Mouse (Mus musculus) T-helper 17 cell (primary cell): ENCODE results near the gene Dll1.

Experiments
- in situ Hi-C, 2 experiments: fragments of 300-600 bp; cut with MboI, MseI; formaldehyde crosslinking; loops; 1 replicate in 1 of 2; 2 replicates in 1 of 2; pipeline ENCODE4 v1.15.1; 2025; ENCODE audit warnings: high pct_unique_total_duplicates in 2 of 2

Dll1 gene

GRCm38 (mm10) chr17:15379741-15380526 is 3.3 kb upstream of the Dll1 start:
- in situ Hi-C loops: loop anchor here in 1 of 2 experiments (25.0 kb wide), 1 partner anchor 1693 kb away; no protein-coding TSS in a partner anchor

GRCm38 (mm10) chr17:15378413-15379109 is 1.9 kb upstream of the Dll1 start:
- in situ Hi-C loops: loop anchor here in 1 of 2 experiments (25.0 kb wide), 1 partner anchor 1691 kb away; no protein-coding TSS in a partner anchor

GRCm38 (mm10) chr17:15377901-15378300 is 1.2 kb upstream of the Dll1 start:
- in situ Hi-C loops: loop anchor here in 1 of 2 experiments (25.0 kb wide), 1 partner anchor 1691 kb away; no protein-coding TSS in a partner anchor

DNA sequence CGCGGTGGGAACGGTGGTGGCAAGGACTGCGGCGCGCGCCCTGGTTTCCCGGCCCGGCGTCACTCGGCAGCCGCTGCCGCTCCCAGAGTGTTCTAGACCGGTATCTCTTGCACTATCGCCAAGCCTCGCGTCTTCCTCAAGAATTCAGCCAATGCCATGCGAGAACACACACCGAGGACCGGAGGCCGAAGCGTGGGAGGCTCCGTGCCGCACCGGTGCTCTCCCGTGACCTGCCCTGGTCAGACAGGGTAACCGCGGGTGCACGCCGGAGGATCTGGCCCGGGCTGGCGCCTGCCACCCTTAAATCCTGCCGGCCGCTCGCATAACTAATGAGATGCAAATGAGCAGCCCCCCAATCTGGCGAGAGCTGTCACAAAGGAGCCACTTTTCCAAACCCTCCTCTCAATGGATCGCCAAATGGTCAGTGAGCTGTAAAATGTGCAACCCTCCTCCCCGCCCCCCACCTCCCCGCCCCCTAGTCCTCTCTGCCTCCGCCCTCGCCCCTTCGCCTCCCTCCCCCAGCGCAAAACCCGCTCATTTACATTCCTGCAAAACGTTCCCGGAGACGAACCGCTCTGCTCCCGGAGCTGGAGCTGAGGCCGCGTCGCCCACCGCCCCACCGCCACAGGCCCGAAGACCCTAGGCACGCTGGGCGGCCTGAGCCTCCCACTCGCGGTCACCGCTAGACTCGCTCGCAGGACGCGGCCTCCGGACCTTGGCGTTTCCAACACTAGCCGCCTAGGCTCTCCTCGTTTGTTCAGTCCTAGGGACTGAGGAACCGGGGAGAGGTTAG is 775 bp downstream of the Dll1 start:
- in situ Hi-C loops: loop anchor here in 1 of 2 experiments (25.0 kb wide), 1 partner anchor 1689 kb away; no protein-coding TSS in a partner anchor

- in situ Hi-C loops: loop anchor here in 1 of 2 experiments (25.0 kb wide), 1 partner anchor 1688 kb away; no protein-coding TSS in a partner anchor
Observed at GRCm38 (mm10) chr17:15375224-15375623, 1.4 kb downstream of the Dll1 start.

GRCm38 (mm10) chr17:15374321-15375141 is 2.1 kb downstream of the Dll1 start:
- in situ Hi-C loops: loop anchor here in 1 of 2 experiments (25.0 kb wide), 1 partner anchor 1687 kb away; no protein-coding TSS in a partner anchor

DNA sequence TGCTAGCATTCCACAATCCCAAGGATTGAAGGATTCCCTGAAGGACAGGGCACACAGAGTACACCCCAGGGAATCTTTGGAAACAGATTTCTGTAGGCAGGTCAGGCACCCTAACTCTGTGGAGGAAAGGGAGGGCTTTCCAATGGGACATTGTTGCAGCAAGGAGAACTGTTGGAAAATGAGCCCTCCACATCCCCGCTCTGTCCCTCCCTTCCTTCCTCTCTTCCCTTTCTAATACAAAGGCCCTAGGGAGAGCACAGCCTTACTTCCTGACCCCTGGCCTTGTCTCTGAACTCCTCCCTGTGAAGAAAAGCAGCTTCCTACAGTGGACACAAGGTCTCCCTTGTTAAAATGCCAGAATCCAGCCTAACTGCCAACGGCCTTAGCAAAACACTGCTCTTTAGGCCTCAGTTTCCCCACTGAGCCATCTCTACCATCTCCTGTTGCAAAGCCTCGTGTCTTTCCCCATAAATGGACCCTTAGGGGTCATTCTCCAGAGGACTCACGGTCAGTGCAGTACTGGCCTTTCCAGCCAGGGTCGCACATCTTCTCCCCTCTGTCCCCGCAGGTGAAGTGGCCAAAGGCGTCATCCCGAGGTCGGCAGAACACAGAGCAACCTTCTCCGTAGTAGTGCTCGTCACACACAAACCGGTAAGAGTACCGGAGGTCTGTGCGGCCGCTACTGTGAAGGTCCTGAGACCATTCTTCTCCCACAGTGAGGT is 3.6 kb downstream of the Dll1 start:
- in situ Hi-C loops: no loop called here

DNA sequence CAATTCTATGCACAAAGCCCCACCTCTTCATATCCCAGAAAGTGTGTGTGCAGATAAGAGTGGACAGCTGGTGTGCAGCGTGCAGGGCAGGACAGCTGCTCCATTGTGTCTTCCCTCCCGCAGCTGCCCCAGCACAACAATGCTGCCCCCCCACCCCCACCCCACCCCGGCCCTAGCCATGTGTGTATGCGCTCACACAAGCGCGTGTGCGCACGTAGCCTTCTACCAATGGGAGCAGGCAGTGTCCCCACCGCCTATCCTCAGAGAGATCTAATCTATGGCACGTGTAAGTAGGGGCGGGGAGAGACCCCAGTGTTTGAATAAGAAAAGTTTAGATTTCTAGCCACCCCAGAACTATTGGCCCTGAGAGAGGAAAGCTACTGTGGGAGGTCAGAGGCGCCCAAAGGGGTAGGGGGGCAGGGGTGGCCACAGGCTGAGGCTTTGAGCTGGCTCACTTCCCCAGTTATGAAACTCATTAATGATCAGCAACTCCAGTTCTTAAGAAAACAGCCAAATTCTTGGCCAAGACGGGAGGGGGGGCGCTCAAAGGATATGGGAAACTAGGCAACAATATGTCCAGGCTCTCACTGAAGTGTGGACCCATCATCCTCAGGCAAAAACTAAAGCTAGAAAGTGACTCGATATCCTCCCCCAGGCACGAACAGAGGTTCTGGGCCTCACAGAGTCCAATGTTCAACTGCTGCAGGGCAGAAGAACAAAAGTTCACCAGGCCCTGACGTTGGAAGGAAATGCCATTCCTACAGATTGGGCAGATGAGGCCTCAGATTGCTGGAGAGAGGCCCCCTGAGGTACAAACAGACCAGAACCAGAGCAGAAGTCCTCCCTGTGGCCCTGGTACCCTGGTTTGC is 4.5 kb downstream of the Dll1 start:
- in situ Hi-C loops: no loop called here

DNA sequence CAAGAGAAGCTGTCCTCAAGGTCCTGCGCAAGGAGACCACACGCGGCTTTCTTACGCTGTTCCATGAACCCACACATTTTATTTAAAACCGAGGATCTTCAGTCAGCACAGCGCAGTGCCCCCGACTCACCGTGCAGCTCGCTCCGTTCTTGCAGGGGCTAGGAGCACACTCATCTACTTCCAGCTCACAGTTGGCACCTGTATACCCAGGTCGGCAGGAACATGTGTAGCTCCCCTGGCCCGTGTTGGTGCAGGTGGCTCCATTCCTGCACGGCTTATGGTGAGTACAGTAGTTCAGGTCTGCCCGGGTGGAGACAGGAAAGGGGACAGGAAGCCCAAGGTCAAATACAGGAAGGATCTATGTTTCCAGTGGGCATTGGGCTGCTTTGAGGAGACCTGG is 6.3 kb downstream of the Dll1 start:
- in situ Hi-C loops: no loop called here

DNA sequence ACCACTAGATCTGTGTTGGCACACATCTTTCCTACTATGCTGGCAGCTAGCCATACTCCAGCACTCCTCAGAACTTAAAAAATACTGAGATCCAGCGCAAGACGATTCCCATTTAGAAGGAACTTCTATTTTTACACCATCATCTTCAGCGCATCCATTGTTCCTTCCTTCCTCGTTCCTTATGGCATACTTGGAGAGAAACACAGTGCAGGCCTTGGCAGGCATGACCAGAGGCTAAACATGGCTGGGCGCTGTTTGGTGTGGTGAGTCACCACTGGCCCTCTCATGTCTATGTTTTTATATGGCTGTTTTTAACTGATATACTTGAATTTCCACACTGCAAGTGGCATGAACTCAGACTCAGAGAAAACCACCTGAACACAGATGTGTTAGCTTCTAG is 11.0 kb downstream of the Dll1 start:
- in situ Hi-C loops: no loop called here

GRCm38 (mm10) chr17:15363656-15364055 is 13.0 kb downstream of the Dll1 start:
- in situ Hi-C loops: no loop called here

- in situ Hi-C loops: loop anchor here (5.0 to 10.0 kb wide), 2 partner anchors 105 to 1422 kb away; no protein-coding TSS in a partner anchor
Observed at GRCm38 (mm10) chr17:15357071-15357470, 19.6 kb downstream of the Dll1 start.

DNA sequence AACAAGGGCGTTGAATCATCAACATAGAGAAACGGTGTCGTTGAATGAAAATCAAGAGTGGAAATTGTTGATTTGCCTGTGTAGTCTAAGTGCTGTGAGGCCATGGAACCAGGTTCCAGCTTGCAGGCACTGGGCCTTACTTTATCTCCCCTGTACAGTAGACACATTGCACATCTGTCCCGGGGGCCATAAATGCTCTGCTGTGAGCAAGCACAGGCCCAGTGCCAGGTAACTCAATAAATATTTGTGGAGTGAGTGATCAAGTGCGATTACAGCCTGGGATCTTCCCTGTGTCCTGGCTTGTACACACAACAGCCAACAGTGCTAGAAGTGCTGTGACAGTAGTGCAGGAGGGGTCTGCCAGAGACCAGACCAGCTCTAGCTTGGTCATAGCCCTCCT is 20.1 kb downstream of the Dll1 start:
- in situ Hi-C loops: loop anchor here (5.0 to 10.0 kb wide), 2 partner anchors 106 to 1422 kb away; no protein-coding TSS in a partner anchor

- in situ Hi-C loops: loop anchor here (5.0 to 10.0 kb wide), 2 partner anchors 107 to 1420 kb away; no protein-coding TSS in a partner anchor
Observed at GRCm38 (mm10) chr17:15355072-15355471, 21.6 kb downstream of the Dll1 start.

DNA sequence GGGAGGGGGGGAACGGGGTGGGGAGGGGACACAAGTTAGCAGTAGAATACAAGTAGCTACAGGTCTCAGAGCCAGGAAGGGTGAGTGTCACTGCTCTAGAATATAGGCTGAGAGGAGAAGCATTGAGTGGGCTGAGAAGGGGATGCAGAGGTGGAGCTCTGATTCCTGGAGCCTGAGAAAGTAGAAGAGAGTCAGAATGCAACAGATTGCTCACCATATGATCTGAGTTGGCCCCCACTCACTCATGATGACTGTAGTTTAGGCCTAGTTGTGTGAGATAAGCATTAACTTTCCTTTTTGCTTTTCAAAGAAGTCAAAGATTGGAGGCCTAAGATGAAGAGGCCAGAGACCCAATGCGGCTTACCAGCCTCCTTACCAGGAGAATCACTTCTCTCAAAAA is 22.7 kb downstream of the Dll1 start:
- in situ Hi-C loops: loop anchor here in 1 of 2 experiments (10.0 kb wide), 1 partner anchor 1419 kb away; no protein-coding TSS in a partner anchor

GRCm38 (mm10) chr17:15352869-15353610 is 23.6 kb downstream of the Dll1 start:
- in situ Hi-C loops: loop anchor here in 1 of 2 experiments (10.0 kb wide), 1 partner anchor 1418 kb away; no protein-coding TSS in a partner anchor

GRCm38 (mm10) chr17:15350152-15350551 is 26.5 kb downstream of the Dll1 start:
- in situ Hi-C loops: loop anchor here in 1 of 2 experiments (10.0 kb wide), 1 partner anchor 1415 kb away; no protein-coding TSS in a partner anchor
